Mouse (Mus musculus) bone marrow, adult 2 months (tissue): ENCODE data around the gene Casd1.

Experiments
- CTCF ChIP-seq: fragments of 200-500 bp; IDR thresholded peaks from 2 replicates; pipeline ENCODE4 v1.5.1; 2011; ENCODE audit warnings: low read length, control low read depth; ENCODE audit not compliant: control insufficient read depth, insufficient read depth
- POLR2A ChIP-seq: fragments of 200-500 bp; IDR thresholded peaks from 2 replicates; pipeline ENCODE4 v1.6.1; 2011; ENCODE audit warnings: low read depth, mild to moderate bottlenecking, control low read depth, low read length, borderline replicate concordance; ENCODE audit not compliant: control insufficient read depth

DNA sequence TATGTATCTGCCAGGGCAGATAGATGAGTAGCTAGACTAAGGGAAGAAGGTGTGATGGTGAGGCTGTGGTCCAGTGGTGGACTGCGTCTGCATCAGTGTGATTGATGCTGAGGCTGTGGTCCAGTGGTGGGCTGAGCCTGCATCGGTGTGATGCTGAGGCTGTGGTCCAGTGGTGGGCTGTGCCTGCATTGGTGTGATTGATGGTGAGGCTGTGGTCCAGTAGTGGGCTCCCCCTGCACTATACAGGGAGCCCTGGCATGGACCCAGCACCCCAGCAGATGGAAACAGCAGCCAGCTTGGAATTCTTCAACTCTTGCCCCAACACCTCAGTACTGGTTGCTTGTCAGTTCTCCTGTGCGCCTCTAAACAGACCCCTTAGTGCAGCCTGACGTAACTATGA lies 5.8 kb downstream of the Casd1 start:
- TF ChIP-seq POLR2A: no peak
- TF ChIP-seq CTCF: no peak
